Mouse (Mus musculus) C2C12 (cell line): Measurements from ENCODE around the gene Usp22. TPM values are rescaled to one million over a fixed set of nuclear protein-coding genes. Genes with fewer than 3 reads are reported as not detected.
"Not testable (repeated sequence)": the region's sequence is repeated elsewhere in the genome, so short reads cannot be mapped to it uniquely, and the experiment has no call there.

Experiments
- H3K27me3 ChIP-seq: one replicate; pipeline ENCODE4 v1.6.1; 2011; ENCODE audit not compliant: control insufficient read depth, insufficient read depth, insufficient read length
- H3K36me3 ChIP-seq: one replicate; pipeline ENCODE4 v1.6.1; 2011; ENCODE audit not compliant: control insufficient read depth, insufficient read depth
- H3K4me3 ChIP-seq: one replicate; pipeline ENCODE4 v1.5.1; 2011; ENCODE audit warnings: mild to moderate bottlenecking, control low read depth; ENCODE audit not compliant: poor library complexity, insufficient read depth, severe bottlenecking
- H3K79me2 ChIP-seq: one replicate; pipeline ENCODE4 v1.6.1; 2011; ENCODE audit not compliant: control insufficient read depth, insufficient read depth
- H3K79me3 ChIP-seq: one replicate; pipeline ENCODE4 v1.6.1; 2011; ENCODE audit warnings: low read depth, control low read depth
- H3ac ChIP-seq: one replicate; pipeline ENCODE3; 2011; ENCODE audit warnings: low read depth; ENCODE audit not compliant: control insufficient read depth, insufficient read length
- CEBPB ChIP-seq: IDR thresholded peaks from one replicate; pipeline ENCODE4 v1.6.1; 2011; ENCODE audit warnings: low read depth, mild to moderate bottlenecking, control low read depth, moderate library complexity
- CTCF ChIP-seq: IDR thresholded peaks from one replicate; pipeline ENCODE4 v1.5.1; 2011; ENCODE audit not compliant: control insufficient read depth, insufficient read depth, insufficient read length
- FOSL1 ChIP-seq: IDR thresholded peaks from one replicate; pipeline ENCODE4 v1.8.0; 2011; ENCODE audit warnings: mild to moderate bottlenecking, low read length; ENCODE audit not compliant: poor library complexity, insufficient read depth, severe bottlenecking
- MAX ChIP-seq: IDR thresholded peaks from one replicate; pipeline ENCODE4 v1.6.1; 2011; ENCODE audit warnings: mild to moderate bottlenecking, control low read depth
- MYOD1 ChIP-seq: IDR thresholded peaks from one replicate; pipeline ENCODE4 v1.6.1; 2011; ENCODE audit warnings: low read depth; ENCODE audit not compliant: control insufficient read depth, insufficient read length
- MYOG ChIP-seq: IDR thresholded peaks from one replicate; pipeline ENCODE4 v1.6.1; 2011; ENCODE audit not compliant: control insufficient read depth, insufficient read length; ENCODE audit errors: extremely low read depth
- USF1 ChIP-seq: IDR thresholded peaks from one replicate; pipeline ENCODE4 v1.6.1; 2011; ENCODE audit warnings: low read depth, mild to moderate bottlenecking, control low read depth, moderate library complexity
- polyA plus RNA-seq: library from polyadenylated mRNA; unstranded; fragments of >200 nt; fragmentation: generic; extraction: Trizol; gene quantifications from one replicate; pipeline ENCODE4 v1.2.1, GENCODE M21; 2012; ENCODE audit warnings: missing spikeins

Usp22 gene
- polyA plus RNA-seq, 1 experiment = 42.6 TPM

DNA sequence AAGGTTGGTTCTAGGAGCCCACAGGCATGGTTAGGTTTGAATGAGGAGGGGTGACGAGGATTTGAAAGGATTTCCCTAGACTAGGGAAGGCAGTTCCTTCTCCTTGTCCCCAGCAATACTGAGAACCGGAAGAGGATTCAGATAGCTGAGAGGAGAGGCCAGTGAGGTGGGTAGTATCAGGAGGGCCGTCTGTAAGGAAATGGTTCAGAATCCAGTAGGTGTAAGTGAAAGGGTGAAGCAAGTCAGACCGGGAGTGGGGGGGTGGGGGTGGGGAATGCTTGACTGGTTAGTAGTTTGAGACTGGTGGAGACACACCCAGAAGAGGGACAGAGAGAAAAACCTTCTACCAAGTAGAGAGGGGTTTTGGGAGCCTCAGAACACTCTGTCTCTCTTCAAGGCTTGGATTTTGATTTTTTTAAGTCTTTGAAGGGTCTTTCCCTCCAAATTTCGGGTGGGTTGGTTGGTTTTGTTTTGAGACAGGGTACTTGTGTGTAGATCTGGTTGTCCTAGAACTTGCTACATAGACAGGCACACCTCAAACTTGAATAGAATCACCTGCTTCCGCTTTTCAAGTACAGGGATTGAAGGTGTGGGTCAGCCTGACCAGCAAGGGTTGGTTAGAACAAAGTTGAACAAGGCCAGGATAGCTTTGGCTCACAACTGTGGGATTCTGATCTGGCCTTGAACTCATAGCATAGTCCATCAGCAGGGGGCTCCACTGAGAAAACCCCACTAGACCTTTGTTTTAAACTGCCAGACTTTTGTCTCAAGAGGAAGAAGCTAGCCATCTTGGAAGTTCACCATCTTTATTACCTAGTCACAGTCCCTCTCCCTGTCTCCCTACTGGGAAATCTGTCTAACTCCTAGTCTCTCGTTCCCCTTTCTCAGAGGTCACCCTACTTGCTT lies 31.0 kb downstream of the Usp22 start:
- Histone ChIP-seq H3ac (no peak overlapping the region), H3K36me3 (no peaks in the 10 kb centered on the region), H3K79me3 (no peaks in the 10 kb centered on the region), H3K27me3 (peaks cover under 1% of the 10 kb centered on the region), H3K4me3 (no peak overlapping the region), H3K79me2 (no peaks in the 10 kb centered on the region)
- no peak for TF ChIP-seq CEBPB
- TF ChIP-seq FOSL1 = no peak
- TF ChIP-seq MYOD1 = no peak
- TF ChIP-seq USF1 = no peak
- no peak for TF ChIP-seq MAX
- TF ChIP-seq CTCF = no peak
- no peak for TF ChIP-seq MYOG

DNA sequence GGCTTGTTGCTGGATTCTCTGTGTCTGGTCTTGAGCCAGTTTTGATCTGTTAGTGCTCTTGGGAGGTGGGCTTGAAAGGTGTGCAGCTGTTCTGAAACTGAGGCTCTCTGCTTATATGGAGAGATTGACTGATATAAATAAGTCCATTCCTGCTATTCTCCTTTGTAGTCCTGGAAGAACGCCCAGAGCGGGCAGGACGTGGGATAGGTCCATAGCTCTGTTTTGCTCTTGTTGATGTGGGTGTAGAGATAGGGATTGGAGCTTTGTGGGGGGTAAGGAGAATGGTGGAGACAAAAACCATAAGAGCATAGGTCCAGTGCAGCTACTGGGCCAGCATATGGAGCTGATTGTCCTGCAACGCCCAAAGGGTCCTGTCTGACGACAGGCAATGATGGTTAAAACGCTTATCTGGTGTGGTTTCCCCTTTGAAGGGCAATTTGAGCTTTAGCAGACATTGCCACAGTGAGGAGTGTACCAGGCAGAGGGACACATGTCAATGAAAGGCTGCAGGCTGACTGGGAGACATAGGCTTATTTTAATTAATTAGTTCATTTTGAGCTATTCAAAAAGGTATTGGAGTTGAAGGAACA lies 31.8 kb downstream of the Usp22 start:
- TF ChIP-seq MYOD1 = no peak
- TF ChIP-seq MAX = no peak
- no peak for TF ChIP-seq CEBPB
- no peak for TF ChIP-seq CTCF
- no peak for TF ChIP-seq FOSL1
- TF ChIP-seq USF1 = no peak
- TF ChIP-seq MYOG = no peak
- Histone ChIP-seq H3K4me3 (no peak overlapping the region), H3ac (no peak overlapping the region), H3K27me3 (peaks cover 7% of the 10 kb centered on the region), H3K36me3 (no peaks in the 10 kb centered on the region), H3K79me2 (no peaks in the 10 kb centered on the region), H3K79me3 (no peaks in the 10 kb centered on the region)

DNA sequence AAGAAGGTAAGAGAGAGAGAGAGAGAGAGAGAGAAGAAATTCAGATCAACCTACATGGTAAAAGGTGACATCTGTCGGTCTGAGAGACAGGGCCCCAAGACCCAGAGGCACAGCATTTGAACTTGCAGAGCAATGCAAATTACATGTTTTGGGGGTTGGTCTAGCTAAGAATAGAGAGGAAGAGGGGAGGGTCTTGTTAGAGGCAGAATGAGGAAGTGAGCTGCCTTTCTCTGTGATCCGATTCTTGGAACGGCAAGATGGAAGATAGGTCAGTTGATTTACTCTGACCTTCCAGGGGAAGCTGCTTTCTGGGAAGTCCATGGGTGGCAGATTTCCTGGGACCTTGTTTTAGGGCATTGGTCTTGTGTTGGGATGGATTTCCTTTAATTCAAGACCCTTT lies 32.6 kb downstream of the Usp22 start:
- Histone ChIP-seq H3K79me3 (no peaks in the 10 kb centered on the region), H3K79me2 (no peaks in the 10 kb centered on the region)

DNA sequence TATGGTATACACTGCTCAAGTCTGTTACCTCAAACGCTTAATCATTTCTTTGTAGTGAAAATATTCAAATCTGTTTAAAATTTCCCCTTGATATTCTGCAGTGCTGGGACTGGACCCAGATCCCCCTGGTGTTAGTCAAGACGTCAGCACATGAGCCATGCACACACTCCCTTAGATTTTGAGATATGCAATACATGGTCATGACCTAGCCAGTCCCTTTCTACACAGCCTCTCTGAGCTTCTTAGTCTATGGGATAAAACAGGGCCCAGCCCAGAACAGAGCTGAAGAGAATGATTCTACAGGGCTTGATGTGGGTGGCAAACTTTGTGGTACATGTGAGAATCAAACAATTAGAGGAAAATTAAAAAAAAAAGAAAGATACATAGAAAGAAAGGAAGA lies 33.2 kb downstream of the Usp22 start:
- no peak for TF ChIP-seq MAX
- Histone ChIP-seq H3K4me3 (no peak overlapping the region), H3K79me3 (no peaks in the 10 kb centered on the region), H3K36me3 (no peaks in the 10 kb centered on the region), H3K79me2 (no peaks in the 10 kb centered on the region), H3K27me3 (peaks cover 8% of the 10 kb centered on the region), H3ac (no peak overlapping the region)

More for the DNA sequence above, 32.6 kb downstream of the Usp22 start:
- H3ac ChIP-seq = no peak overlapping the region
- H3K27me3 ChIP-seq = peaks cover 8% of the 10 kb centered on the region
- no peak overlapping the region for H3K4me3 ChIP-seq
- H3K36me3 ChIP-seq = no peaks in the 10 kb centered on the region
- TF ChIP-seq MYOD1 = no peak
- TF ChIP-seq CEBPB = no peak
- no peak for TF ChIP-seq MAX
- no peak for TF ChIP-seq CTCF
- TF ChIP-seq USF1 = no peak
- no peak for TF ChIP-seq FOSL1
- no peak for TF ChIP-seq MYOG

DNA sequence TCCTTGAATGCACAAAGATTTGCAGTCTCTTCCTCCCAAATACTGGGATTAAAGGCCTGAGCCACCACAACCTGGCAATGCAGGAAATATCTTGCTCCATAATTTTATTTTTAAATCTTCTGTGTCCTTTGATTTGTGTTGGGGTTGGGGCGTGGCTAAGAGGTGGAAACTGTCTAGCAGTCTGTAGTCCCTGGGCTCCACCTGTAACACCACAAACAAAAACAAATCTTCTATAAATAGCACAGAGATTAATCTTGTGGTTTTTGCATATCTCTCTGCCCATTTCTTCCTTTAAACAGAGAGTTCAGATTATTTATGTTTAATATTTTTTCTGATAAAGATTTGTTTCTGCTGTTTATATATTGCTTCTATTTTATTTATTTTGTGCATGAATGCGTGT lies 41.9 kb downstream of the Usp22 start:
- Histone ChIP-seq H3ac (no peak overlapping the region), H3K79me2 (no peaks in the 10 kb centered on the region), H3K79me3 (no peaks in the 10 kb centered on the region), H3K27me3 (peaks cover under 1% of the 10 kb centered on the region), H3K36me3 (no peaks in the 10 kb centered on the region), H3K4me3 (no peak overlapping the region)
- TF ChIP-seq MYOG (no peak), MYOD1 (no peak), CEBPB (no peak), MAX (no peak), USF1 (no peak)

DNA sequence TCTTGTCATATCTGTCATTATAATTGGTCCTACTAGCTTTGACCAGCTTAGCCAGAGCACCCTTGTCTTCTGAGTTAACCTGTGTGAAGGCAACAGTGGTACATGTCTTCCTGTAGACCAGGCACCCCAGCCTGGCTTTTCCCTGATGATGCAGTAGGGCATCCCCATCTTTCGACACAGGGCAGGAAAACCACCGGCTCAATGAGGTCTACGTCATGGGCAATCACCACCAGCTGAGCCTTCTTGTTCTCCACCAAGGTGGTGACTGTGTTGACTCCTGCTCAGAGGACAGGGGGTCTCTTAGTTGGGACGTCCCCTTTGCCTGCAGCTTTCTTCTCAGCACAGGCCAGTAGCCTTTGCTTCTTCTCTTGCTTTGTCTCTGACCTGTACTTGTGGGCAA lies 44.2 kb downstream of the Usp22 start:
- H3K79me3 ChIP-seq, H3K4me3 ChIP-seq, H3K27me3 ChIP-seq, H3K79me2 ChIP-seq, H3ac ChIP-seq, H3K36me3 ChIP-seq: not testable (repeated sequence)
